8 mouse cellular contexts compared by ENCODE assay signal in the genomic region with DNA sequence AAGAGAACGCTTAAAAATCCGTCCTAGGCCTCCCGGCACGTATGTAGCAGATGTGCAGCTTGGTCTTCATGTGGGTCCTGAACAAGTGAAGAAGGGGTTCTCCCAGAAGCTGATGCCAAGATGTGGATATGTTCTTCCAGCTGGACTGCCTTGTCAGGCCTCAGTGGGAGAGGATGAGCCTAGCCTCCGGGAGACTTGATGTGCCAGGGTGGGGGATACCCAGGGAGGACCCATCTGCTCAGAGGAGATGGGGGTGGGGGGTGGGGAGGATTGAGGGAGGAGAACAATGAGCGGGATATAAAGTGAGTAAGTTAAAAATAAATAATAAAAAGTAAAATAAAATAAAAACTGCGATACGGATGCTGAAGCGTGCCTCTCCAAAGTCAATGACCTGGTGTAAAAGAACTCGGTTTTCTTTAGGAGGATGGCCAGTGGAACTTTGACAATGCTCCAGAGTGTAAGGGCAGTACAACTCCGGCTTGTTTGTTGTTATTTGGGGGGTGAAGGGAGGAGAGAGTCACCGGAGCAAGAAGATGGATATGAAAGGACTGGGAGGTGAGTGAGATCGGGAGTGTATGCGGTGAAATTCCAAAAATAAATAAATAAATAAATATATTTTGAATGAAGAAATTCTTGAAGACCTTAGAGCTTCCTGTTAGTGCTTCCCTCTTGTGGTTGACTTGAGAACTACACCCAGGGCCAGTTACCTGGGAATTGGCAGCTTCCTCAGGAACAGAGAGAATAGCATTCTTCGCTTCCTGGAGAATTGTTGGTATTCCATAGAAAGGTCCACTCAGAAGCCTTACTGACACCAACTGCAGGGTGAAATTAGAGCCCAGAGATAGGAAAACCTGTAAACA.
A peak's percentile ranks its signal among the peaks of the same experiment; 100 is the strongest.
DNase-seq lines count a peak whose midpoint lies in the region; ATAC-seq lines count a peak whose summit lies in the region.

No protein-coding gene starts in this region.

- no peak overlapping the region for H3K9ac ChIP-seq in midbrain, embryonic 15.5 days
- no peak overlapping the region for H3K9ac ChIP-seq in hindbrain, embryonic 15.5 days
- H3K9ac ChIP-seq in neural tube, embryonic 12.5 days, result no peak overlapping the region

- H3K9me3 ChIP-seq in midbrain, embryonic 10.5 days (replicated peaks), result no peaks in the 10 kb centered on the region
- H3K9me3 ChIP-seq in midbrain, embryonic 15.5 days, result no peaks in the 10 kb centered on the region
- H3K9me3 ChIP-seq in hindbrain, embryonic 15.5 days, result no peaks in the 10 kb centered on the region
- no peaks in the 10 kb centered on the region for H3K9me3 ChIP-seq in neural tube, embryonic 12.5 days

- H3K27me3 ChIP-seq in midbrain, embryonic 10.5 days (ENCODE audit: low read depth, poor library complexity, severe bottlenecking), result no peaks in the 10 kb centered on the region
- H3K27me3 ChIP-seq in midbrain, embryonic 15.5 days (replicated peaks), result no peaks in the 10 kb centered on the region
- no peaks in the 10 kb centered on the region for H3K27me3 ChIP-seq in hindbrain, embryonic 15.5 days
- no peaks in the 10 kb centered on the region for H3K27me3 ChIP-seq in neural tube, embryonic 12.5 days (replicated peaks)

- intact Hi-C loops in left cerebral cortex, postnatal 4 days (cut with DNase I), result loop anchor here (5.0 kb wide), 1 partner anchor 565 kb away; no protein-coding TSS in a partner anchor

- peak; percentile 38 for DNase-seq in midbrain, embryonic 10.5 days (ENCODE audit: low spot score)
- peak; percentile 3 for DNase-seq in T-cell, adult 2 months (ENCODE audit: low spot score)
- peak; percentile 61 for DNase-seq in embryo, embryonic 10 days (ENCODE audit: low spot score)
- peak; percentile 30 for DNase-seq in left cerebral cortex, postnatal 4 days

- H3K36me3 ChIP-seq in midbrain, embryonic 10.5 days, result peaks cover 90% of the 10 kb centered on the region
- H3K36me3 ChIP-seq in midbrain, embryonic 15.5 days (replicated peaks), result no peaks in the 10 kb centered on the region
- H3K36me3 ChIP-seq in hindbrain, embryonic 15.5 days, result no peaks in the 10 kb centered on the region
- H3K36me3 ChIP-seq in neural tube, embryonic 12.5 days, result peaks cover 16% of the 10 kb centered on the region

- H3K4me3 ChIP-seq in midbrain, embryonic 10.5 days, result no peak overlapping the region
- no peak overlapping the region for H3K4me3 ChIP-seq in midbrain, embryonic 15.5 days
- no peak overlapping the region for H3K4me3 ChIP-seq in hindbrain, embryonic 15.5 days
- H3K4me3 ChIP-seq in neural tube, embryonic 12.5 days, result no peak overlapping the region

- H3K4me2 ChIP-seq in midbrain, embryonic 15.5 days, result no peak overlapping the region
- H3K4me2 ChIP-seq in hindbrain, embryonic 15.5 days, result no peak overlapping the region
- no peak overlapping the region for H3K4me2 ChIP-seq in neural tube, embryonic 12.5 days (replicated peaks)

- H3K27ac ChIP-seq in midbrain, embryonic 10.5 days (replicated peaks), result no peak overlapping the region
- H3K27ac ChIP-seq in midbrain, embryonic 15.5 days, result no peak overlapping the region
- H3K27ac ChIP-seq in hindbrain, embryonic 15.5 days (replicated peaks), result no peak overlapping the region
- H3K27ac ChIP-seq in neural tube, embryonic 12.5 days, result no peak overlapping the region

- ATAC-seq in midbrain, embryonic 15.5 days (replicated peaks), result no peak
- ATAC-seq in hindbrain, embryonic 15.5 days (ENCODE audit: low FRiP score, low read depth), result 0 out of 2 replicates have a peak, but pooled peaks have one; percentile 51
- ATAC-seq in neural tube, embryonic 12.5 days (ENCODE audit: low FRiP score, low read depth), result 0 out of 2 replicates have a peak, but pooled peaks have one; percentile 54
- no peak for ATAC-seq in monocyte, adult 5-6 weeks (replicated peaks; ENCODE audit: insufficient number of reproducible peaks, low FRiP score, low TSS enrichment, poor library complexity, severe bottlenecking)

- H3K4me1 ChIP-seq in midbrain, embryonic 10.5 days, result no peaks in the 10 kb centered on the region
- no peaks in the 10 kb centered on the region for H3K4me1 ChIP-seq in midbrain, embryonic 15.5 days
- H3K4me1 ChIP-seq in hindbrain, embryonic 15.5 days (replicated peaks), result no peaks in the 10 kb centered on the region
- no peaks in the 10 kb centered on the region for H3K4me1 ChIP-seq in neural tube, embryonic 12.5 days

- 79% methylated on average over 15 of the region's 15 CpGs for WGBS in midbrain, embryonic 10.5 days
- WGBS in midbrain, embryonic 15.5 days, result 77% methylated on average over 15 of the region's 15 CpGs
- WGBS in hindbrain, embryonic 15.5 days, result 76% methylated on average over 15 of the region's 15 CpGs
- WGBS in neural tube, embryonic 12.5 days, result 78% methylated on average over 15 of the region's 15 CpGs

Comparison
In these comparisons a context has a peak if more than half of its experiments do, and no peak if none do; other contexts are left out.
1. DNase-seq: peak in every context shown above with its lines; median percentile 61 in embryo, embryonic 10 days; 38 in midbrain, embryonic 10.5 days; 30 in left cerebral cortex, postnatal 4 days; 3 in T-cell, adult 2 months.
2. ATAC-seq: peak in hindbrain, embryonic 15.5 days (single experiment) and neural tube, embryonic 12.5 days (single experiment); none in midbrain, embryonic 15.5 days (single experiment) and monocyte, adult 5-6 weeks (single experiment).